Mouse (Mus musculus): ENCODE data around the gene Gm15056.

- TF ChIP-seq GATA1 (IDR thresholded peaks at IDR 0.05; ENCODE audit: low read length) (no peak), TAL1 (IDR thresholded peaks at IDR 0.05; ENCODE audit: low read length) (no peak)
Observed at GRCm38 (mm10) chr8:20908256-20908655, 5.8 kb upstream of the Gm15056 start.
